Mouse (Mus musculus): Measurements from ENCODE around the gene Sox5.

DNA sequence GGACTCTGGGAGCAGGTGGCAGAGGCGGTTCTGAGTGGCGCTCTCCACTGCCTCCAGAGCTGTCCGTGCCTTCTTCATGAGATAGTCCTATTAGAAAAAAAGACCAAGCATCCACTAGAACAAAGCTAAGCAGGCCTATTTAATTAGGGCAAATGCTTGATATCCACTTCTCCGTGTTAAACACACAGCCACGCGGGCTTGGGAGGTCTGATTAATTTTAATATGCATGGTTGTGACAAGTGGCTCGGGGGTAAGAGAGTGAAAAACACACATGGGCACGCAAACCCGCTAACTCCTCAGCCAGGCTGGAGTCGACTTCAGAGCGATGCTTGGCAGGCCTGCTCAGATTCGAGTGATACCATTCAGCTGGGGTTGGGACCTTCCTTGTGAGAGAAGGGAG is 676.1 kb downstream of the Sox5 start:
- no peak for TF ChIP-seq CTCF (IDR thresholded peaks at IDR 0.05; ENCODE audit: extremely low read depth, insufficient read depth, low read length)
- TF ChIP-seq POLR2A (IDR thresholded peaks at IDR 0.05; ENCODE audit: extremely low read depth, insufficient read depth, low read length), result no peak

Measured in cortical plate, adult 2 months (tissue).